Mouse (Mus musculus): ENCODE measurements around the gene Bach2.

Bach2 gene

GRCm38 (mm10) chr4:32299221-32299620, 60.6 kb downstream of the Bach2 start:
- TF ChIP-seq NANOG (IDR thresholded peaks at IDR 0.05; ENCODE audit: borderline replicate concordance, low read length) (no peak), CTCF (conservative IDR thresholded peaks at IDR 0.05; ENCODE audit: low read length) (no peak)
- Histone ChIP-seq H3K36me3 (ENCODE audit: insufficient read depth, low read length) (no peaks in the 10 kb centered on the region), H3K9me3 (ENCODE audit: low read length) (no peaks in the 10 kb centered on the region), H3K4me3 (replicated peaks; ENCODE audit: low read length) (no peak overlapping the region), H3K4me1 (replicated peaks; ENCODE audit: low read depth, low read length) (peaks cover 22% of the 10 kb centered on the region), H3K27me3 (ENCODE audit: insufficient read depth, low read length) (no peaks in the 10 kb centered on the region)

GRCm38 (mm10) chr4:32299970-32300369, 61.4 kb downstream of the Bach2 start:
- no peak for TF ChIP-seq POU5F1 (IDR thresholded peaks at IDR 0.05; ENCODE audit: borderline replicate concordance, low read length)
- peaks cover 30% of the 10 kb centered on the region for H3K4me1 ChIP-seq (replicated peaks; ENCODE audit: low read depth, low read length)
- H3K36me3 ChIP-seq (ENCODE audit: insufficient read depth, low read length) = no peaks in the 10 kb centered on the region
- no peak overlapping the region for H3K4me3 ChIP-seq (replicated peaks; ENCODE audit: low read length)
- H3K9me3 ChIP-seq (ENCODE audit: low read length) = no peaks in the 10 kb centered on the region
- no peaks in the 10 kb centered on the region for H3K27me3 ChIP-seq (ENCODE audit: insufficient read depth, low read length)

- Histone ChIP-seq H3K36me3 (ENCODE audit: insufficient read depth, low read length) (no peaks in the 10 kb centered on the region), H3K9me3 (ENCODE audit: low read length) (no peaks in the 10 kb centered on the region), H3K4me1 (replicated peaks; ENCODE audit: low read depth, low read length) (peaks cover 34% of the 10 kb centered on the region), H3K4me3 (replicated peaks; ENCODE audit: low read length) (no peak overlapping the region), H3K27me3 (ENCODE audit: insufficient read depth, low read length) (no peaks in the 10 kb centered on the region)
- TF ChIP-seq NANOG (IDR thresholded peaks at IDR 0.05; ENCODE audit: borderline replicate concordance, low read length) (no peak), CTCF (conservative IDR thresholded peaks at IDR 0.05; ENCODE audit: low read length) (no peak), POU5F1 (IDR thresholded peaks at IDR 0.05; ENCODE audit: borderline replicate concordance, low read length) (no peak)
These were observed 64.1 kb downstream of the Bach2 start for GRCm38 (mm10) chr4:32302668-32303067.

- no peaks in the 10 kb centered on the region for H3K9me3 ChIP-seq (ENCODE audit: low read length)
- H3K36me3 ChIP-seq (ENCODE audit: insufficient read depth, low read length) = no peaks in the 10 kb centered on the region
- peaks cover 34% of the 10 kb centered on the region for H3K4me1 ChIP-seq (replicated peaks; ENCODE audit: low read depth, low read length)
- H3K27me3 ChIP-seq (ENCODE audit: insufficient read depth, low read length) = no peaks in the 10 kb centered on the region
- TF ChIP-seq NANOG (IDR thresholded peaks at IDR 0.05; ENCODE audit: borderline replicate concordance, low read length) = no peak
- TF ChIP-seq CTCF (conservative IDR thresholded peaks at IDR 0.05; ENCODE audit: low read length) = no peak
- no peak for TF ChIP-seq POU5F1 (IDR thresholded peaks at IDR 0.05; ENCODE audit: borderline replicate concordance, low read length)
- no peak overlapping the region for H3K4me3 ChIP-seq (replicated peaks; ENCODE audit: low read length)
These were observed 64.5 kb downstream of the Bach2 start for GRCm38 (mm10) chr4:32303076-32303475.

DNA sequence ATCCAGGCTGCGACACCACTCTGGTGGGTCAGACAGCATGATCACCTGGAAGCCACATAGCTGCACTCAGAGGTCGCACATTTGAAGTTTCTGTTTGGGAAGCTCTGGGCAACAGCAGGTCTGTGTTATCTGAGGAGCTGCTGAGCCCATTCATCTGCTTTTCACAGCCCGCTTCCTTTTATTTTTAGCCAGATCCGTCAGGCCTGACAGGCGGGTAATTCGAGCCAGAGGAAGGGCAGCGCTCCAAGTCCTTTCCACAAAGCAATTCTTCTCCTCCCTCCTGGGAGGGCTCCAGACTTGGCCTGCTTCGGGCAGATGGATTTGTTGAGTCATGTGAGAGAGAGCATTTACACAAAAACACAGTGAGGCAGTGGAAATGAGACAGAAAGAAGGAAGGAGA, 65.1 kb downstream of the Bach2 start:
- TF ChIP-seq NANOG (IDR thresholded peaks at IDR 0.05; ENCODE audit: borderline replicate concordance, low read length) = no peak
- TF ChIP-seq CTCF (conservative IDR thresholded peaks at IDR 0.05; ENCODE audit: low read length) = no peak
- no peak for TF ChIP-seq POU5F1 (IDR thresholded peaks at IDR 0.05; ENCODE audit: borderline replicate concordance, low read length)
- no peaks in the 10 kb centered on the region for H3K9me3 ChIP-seq (ENCODE audit: low read length)
- no peak overlapping the region for H3K4me3 ChIP-seq (replicated peaks; ENCODE audit: low read length)
- no peaks in the 10 kb centered on the region for H3K27me3 ChIP-seq (ENCODE audit: insufficient read depth, low read length)
- H3K36me3 ChIP-seq (ENCODE audit: insufficient read depth, low read length) = no peaks in the 10 kb centered on the region
- H3K4me1 ChIP-seq (replicated peaks; ENCODE audit: low read depth, low read length) = peaks cover 34% of the 10 kb centered on the region

GRCm38 (mm10) chr4:32304221-32304703, 65.7 kb downstream of the Bach2 start:
- Histone ChIP-seq H3K27me3 (ENCODE audit: insufficient read depth, low read length) (no peaks in the 10 kb centered on the region), H3K36me3 (ENCODE audit: insufficient read depth, low read length) (no peaks in the 10 kb centered on the region), H3K4me3 (replicated peaks; ENCODE audit: low read length) (no peak overlapping the region), H3K9me3 (ENCODE audit: low read length) (no peaks in the 10 kb centered on the region), H3K4me1 (replicated peaks; ENCODE audit: low read depth, low read length) (peaks cover 34% of the 10 kb centered on the region)
- TF ChIP-seq NANOG (IDR thresholded peaks at IDR 0.05; ENCODE audit: borderline replicate concordance, low read length) (no peak), POU5F1 (IDR thresholded peaks at IDR 0.05; ENCODE audit: borderline replicate concordance, low read length) (no peak), CTCF (conservative IDR thresholded peaks at IDR 0.05; ENCODE audit: low read length) (no peak)

DNA sequence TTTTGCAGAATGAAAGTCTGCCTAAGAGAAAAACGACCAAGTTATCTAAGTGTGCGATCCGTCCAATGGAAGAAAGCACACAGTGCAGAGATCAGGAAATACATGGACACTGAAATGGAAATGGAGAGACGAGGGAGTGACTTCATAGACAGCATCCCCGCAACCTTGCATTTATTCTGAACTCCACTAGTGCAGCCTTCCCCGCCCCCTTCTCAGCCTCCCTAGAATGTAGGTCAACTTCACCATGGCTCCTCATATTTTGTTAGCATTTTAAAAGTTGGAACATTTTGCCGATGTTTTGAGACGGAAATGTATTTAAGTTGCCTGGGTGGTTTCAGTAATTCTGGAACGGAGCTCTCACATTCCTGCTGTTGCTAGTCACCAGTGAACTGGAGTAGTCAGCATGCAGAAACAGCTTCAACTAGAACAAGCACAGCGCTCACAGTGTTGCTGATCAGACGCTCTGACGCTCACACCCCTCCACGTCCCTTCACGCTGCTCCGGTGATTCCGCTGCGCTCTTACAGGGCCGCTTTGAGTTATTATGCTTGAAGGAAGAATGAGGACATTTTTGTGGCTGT, 66.5 kb downstream of the Bach2 start:
- Histone ChIP-seq H3K36me3 (ENCODE audit: insufficient read depth, low read length) (no peaks in the 10 kb centered on the region), H3K9me3 (ENCODE audit: low read length) (no peaks in the 10 kb centered on the region), H3K4me3 (replicated peaks; ENCODE audit: low read length) (no peak overlapping the region), H3K4me1 (replicated peaks; ENCODE audit: low read depth, low read length) (peaks cover 34% of the 10 kb centered on the region), H3K27me3 (ENCODE audit: insufficient read depth, low read length) (no peaks in the 10 kb centered on the region)
- TF ChIP-seq POU5F1 (IDR thresholded peaks at IDR 0.05; ENCODE audit: borderline replicate concordance, low read length) (no peak), CTCF (conservative IDR thresholded peaks at IDR 0.05; ENCODE audit: low read length) (no peak), NANOG (IDR thresholded peaks at IDR 0.05; ENCODE audit: borderline replicate concordance, low read length) (no peak)

GRCm38 (mm10) chr4:32305683-32306082, 67.1 kb downstream of the Bach2 start:
- H3K4me1 ChIP-seq (replicated peaks; ENCODE audit: low read depth, low read length) = peaks cover 34% of the 10 kb centered on the region
- no peaks in the 10 kb centered on the region for H3K9me3 ChIP-seq (ENCODE audit: low read length)
- no peak overlapping the region for H3K4me3 ChIP-seq (replicated peaks; ENCODE audit: low read length)
- no peak for TF ChIP-seq CTCF (conservative IDR thresholded peaks at IDR 0.05; ENCODE audit: low read length)
- TF ChIP-seq NANOG (IDR thresholded peaks at IDR 0.05; ENCODE audit: borderline replicate concordance, low read length) = no peak
- no peak for TF ChIP-seq POU5F1 (IDR thresholded peaks at IDR 0.05; ENCODE audit: borderline replicate concordance, low read length)
- H3K27me3 ChIP-seq (ENCODE audit: insufficient read depth, low read length) = no peaks in the 10 kb centered on the region
- H3K36me3 ChIP-seq (ENCODE audit: insufficient read depth, low read length) = no peaks in the 10 kb centered on the region

DNA sequence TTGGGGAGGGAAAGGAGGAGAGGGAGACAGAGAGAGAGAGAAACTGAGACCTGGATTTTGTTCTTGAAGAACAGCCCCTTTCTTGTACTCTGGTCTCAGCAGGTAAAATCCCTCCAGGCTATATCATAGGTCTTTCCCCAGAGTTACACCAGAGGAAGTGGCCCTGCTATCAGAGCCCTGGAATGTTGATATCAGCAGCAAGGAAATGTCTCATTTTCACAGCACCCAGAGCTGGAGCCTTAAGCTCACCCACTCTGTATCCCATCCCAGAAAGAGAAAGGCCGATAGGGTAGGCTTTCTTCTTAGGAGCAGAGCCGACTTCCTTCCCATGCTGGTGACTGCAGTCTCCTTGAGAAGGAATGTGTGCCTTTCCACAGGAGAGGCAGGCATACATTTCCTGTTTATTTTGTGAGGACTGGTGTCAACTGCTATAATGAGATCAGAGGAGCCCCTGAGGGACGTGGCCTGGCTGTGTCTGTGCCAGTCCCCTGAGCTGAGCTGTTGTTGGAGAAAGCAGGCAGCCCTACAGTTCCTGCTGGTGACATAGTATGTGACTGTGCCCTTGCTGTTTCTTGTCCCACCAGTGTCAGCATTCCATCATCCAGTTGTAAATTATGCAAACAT, 67.7 kb downstream of the Bach2 start:
- no peaks in the 10 kb centered on the region for H3K27me3 ChIP-seq (ENCODE audit: insufficient read depth, low read length)
- no peaks in the 10 kb centered on the region for H3K36me3 ChIP-seq (ENCODE audit: insufficient read depth, low read length)
- TF ChIP-seq POU5F1 (IDR thresholded peaks at IDR 0.05; ENCODE audit: borderline replicate concordance, low read length) (no peak), NANOG (IDR thresholded peaks at IDR 0.05; ENCODE audit: borderline replicate concordance, low read length) (no peak), CTCF (conservative IDR thresholded peaks at IDR 0.05; ENCODE audit: low read length) (no peak)
- H3K4me3 ChIP-seq (replicated peaks; ENCODE audit: low read length) = no peak overlapping the region
- peaks cover 34% of the 10 kb centered on the region for H3K4me1 ChIP-seq (replicated peaks; ENCODE audit: low read depth, low read length)
- no peaks in the 10 kb centered on the region for H3K9me3 ChIP-seq (ENCODE audit: low read length)

Measured in E14TG2a.4 (cell line).